Mouse (Mus musculus) monocyte, adult 59 days (primary cell): ENCODE results near the gene Chrd. TPM values are rescaled to one million over a fixed set of nuclear protein-coding genes. Genes with fewer than 3 reads are reported as not detected.

Experiments used
- total RNA-seq, 2 experiments: library from RNA; stranded (reverse); gene quantifications; one replicate each; pipeline ENCODE4 v1.2.4; 2023

Gene Chrd
- not detected for total RNA-seq

DNA sequence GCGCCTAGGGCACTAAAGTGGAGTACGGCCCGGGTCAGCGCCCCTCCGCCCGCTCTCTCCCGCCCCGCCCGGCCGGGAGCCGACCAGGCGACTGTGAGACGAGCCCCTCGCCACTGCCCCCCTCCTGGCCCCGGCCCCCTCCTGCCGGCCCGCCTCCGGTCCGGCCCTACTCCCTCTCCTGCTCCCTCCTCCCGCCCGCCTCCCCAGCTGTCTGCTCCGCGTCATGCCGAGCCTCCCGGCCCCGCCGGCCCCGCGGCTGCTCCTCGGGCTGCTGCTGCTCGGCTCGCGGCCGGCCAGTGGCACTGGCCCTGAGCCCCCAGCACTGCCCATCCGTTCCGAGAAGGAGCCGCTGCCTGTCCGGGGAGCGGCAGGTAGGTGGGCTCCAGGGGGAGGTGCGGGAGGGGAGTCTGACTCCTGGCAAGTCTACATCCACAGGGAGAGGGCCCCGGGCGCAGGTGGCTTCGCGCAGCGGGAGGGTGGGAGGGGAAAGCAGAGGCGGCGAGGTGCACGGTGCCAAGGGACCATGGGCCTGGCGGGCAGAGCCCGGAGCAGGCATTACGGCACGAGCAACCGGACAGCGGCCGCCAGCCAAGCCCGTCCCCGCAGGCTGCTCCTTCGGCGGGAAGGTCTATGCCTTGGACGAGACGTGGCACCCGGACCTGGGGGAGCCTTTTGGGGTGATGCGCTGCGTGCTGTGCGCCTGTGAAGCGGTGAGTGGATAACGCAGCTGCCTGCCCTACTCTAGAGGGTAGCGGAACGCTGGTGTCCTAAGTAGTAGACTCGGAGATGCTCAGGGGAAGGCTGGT is at the start of gene Chrd:
Gene Chrd (plus strand): TSS at position 203 of the 806 bp plus-strand sequence.

GRCm38 (mm10) chr16:20693111-20693701 is 39.7 kb upstream of the Chrd start, which contains the start of gene Fam131a:
Gene Fam131a, plus strand, starts transcription at chr16:20693241.

GRCm38 (mm10) chr16:20717181-20717977 is 15.5 kb upstream of the Chrd start, which contains the start of the genes Polr2h and Clcn2:
Gene Polr2h, plus strand, starts transcription at chr16:20717665.
Gene Clcn2, minus strand, starts transcription at chr16:20717746.

GRCm38 (mm10) chr16:20733731-20734730 is 1.1 kb downstream of the Chrd start, which contains the start of gene Thpo:
Gene Thpo, minus strand, starts transcription at chr16:20734511.

Other genes starting within 250 kb of the Chrd start
- gene Eif2b5, start 234.3 kb upstream of the Chrd start, total RNA-seq: 10 to 100 TPM; 20.2 to 25.5 TPM
- gene Dvl3, start 216.1 kb upstream of the Chrd start, total RNA-seq: 10 to 100 TPM; 33.1 to 34.1 TPM
- 100 to 1,000 TPM; 199 to 201 TPM for gene Ap2m1, start 197.6 kb upstream of the Chrd start, total RNA-seq
- gene Abcf3, start 184.6 kb upstream of the Chrd start, total RNA-seq: 10 to 100 TPM; 52.3 to 62.4 TPM
- gene Vwa5b2, start 143.7 kb upstream of the Chrd start, total RNA-seq: not detected
- gene Eef1akmt4, start 121.5 kb upstream of the Chrd start, total RNA-seq: 1 to 10 TPM; 7.7 to 9.3 TPM
- gene Gm49333, start 121.5 kb upstream of the Chrd start, total RNA-seq: not detected
- gene Alg3, start 121.4 kb upstream of the Chrd start, total RNA-seq: 10 to 100 TPM; 11.4 to 13.9 TPM
- under 1 TPM; 0.39 to 0.97 TPM for gene Camk2n2, start 111.8 kb upstream of the Chrd start, total RNA-seq
- gene Ece2, start 103.3 kb upstream of the Chrd start, total RNA-seq: not detected
- gene Psmd2, start 81.5 kb upstream of the Chrd start, total RNA-seq: 100 to 1,000 TPM; 116 to 118 TPM
- 100 to 1,000 TPM; 252 to 266 TPM for gene Eif4g1, start 64.8 kb upstream of the Chrd start, total RNA-seq
- 1 to 10 TPM; 5.3 to 5.4 TPM for gene Fam131a, start 39.9 kb upstream of the Chrd start, total RNA-seq
- gene Polr2h, start 15.5 kb upstream of the Chrd start, total RNA-seq: 10 to 100 TPM; 10.6 to 10.8 TPM
- gene Clcn2, start 15.4 kb upstream of the Chrd start, total RNA-seq: 1 to 10 TPM; 1.7 to 2.2 TPM
- not detected for gene Thpo, start 1.4 kb downstream of the Chrd start, total RNA-seq